Comparison of ENCODE assay signal across 27 mouse cellular contexts in genomic region chr3:122446678-122447077, GRCm38 (mm10).
"Had no signal": no experiment of that assay in that cellular context is flagged by ENCODE, and none has a peak within 500 bp of the region (broad histone marks: within the 10 kb centered on the region; RNA-seq: fewer than 3 reads in every experiment).

No protein-coding gene starts in this region.

- H3K27me3 ChIP-seq: heart, embryonic 13.5 days; heart, embryonic 15.5 days; hindbrain, embryonic 13.5 days; hindbrain, embryonic 15.5 days; kidney, embryonic 15.5 days; limb, embryonic 13.5 days; limb, embryonic 15.5 days; liver, embryonic 13.5 days; liver, embryonic 15.5 days had no signal

- H3K9me3 ChIP-seq: heart, embryonic 13.5 days; heart, embryonic 15.5 days; hindbrain, embryonic 13.5 days; hindbrain, embryonic 15.5 days; kidney, embryonic 15.5 days; limb, embryonic 13.5 days; limb, embryonic 15.5 days; liver, embryonic 13.5 days; liver, embryonic 15.5 days had no signal

- H3K9ac ChIP-seq: heart, embryonic 13.5 days; heart, embryonic 15.5 days; hindbrain, embryonic 13.5 days; hindbrain, embryonic 15.5 days; kidney, embryonic 15.5 days; limb, embryonic 13.5 days; limb, embryonic 15.5 days; liver, embryonic 13.5 days; liver, embryonic 15.5 days; liver, postnatal 0 days had no signal

- H3K4me1 ChIP-seq: heart, embryonic 13.5 days; heart, embryonic 15.5 days; hindbrain, embryonic 13.5 days; hindbrain, embryonic 15.5 days; limb, embryonic 13.5 days; limb, embryonic 15.5 days; liver, embryonic 13.5 days; liver, embryonic 15.5 days had no signal

- DNase-seq: gastrocnemius, adult 2 months; gastrocnemius, postnatal 10 days; gastrocnemius, postnatal 25 days; heart, adult 11 months; heart, adult 2 months; heart, postnatal 14 days; heart, postnatal 36 days; kidney, adult 11 months; kidney, adult 2 months; kidney, adult 9 months; kidney, postnatal 14 days; kidney, postnatal 36 days; layer of hippocampus, adult 9-11 months; layer of hippocampus, postnatal 36 days; liver, embryonic 13.5 days; liver, postnatal 0 days had no signal

- H3K27ac ChIP-seq: heart, adult 2 months; heart, embryonic 13.5 days; heart, embryonic 15.5 days; hindbrain, embryonic 13.5 days; hindbrain, embryonic 15.5 days; hindbrain, postnatal 0 days; kidney, embryonic 15.5 days; kidney, postnatal 0 days; left cerebral cortex, adult 2 months; limb, embryonic 13.5 days; limb, embryonic 15.5 days; liver, embryonic 13.5 days; liver, embryonic 15.5 days had no signal

- H3K4me3 ChIP-seq: gastrocnemius, adult 2 months; heart, adult 2 months; heart, embryonic 13.5 days; heart, embryonic 15.5 days; hindbrain, embryonic 13.5 days; hindbrain, embryonic 15.5 days; kidney, embryonic 15.5 days; left cerebral cortex, adult 2 months; limb, embryonic 13.5 days; limb, embryonic 15.5 days; liver, embryonic 13.5 days; liver, embryonic 15.5 days had no signal

- H3K36me3 ChIP-seq: heart, embryonic 13.5 days; heart, embryonic 15.5 days; hindbrain, embryonic 13.5 days; hindbrain, embryonic 15.5 days; kidney, embryonic 15.5 days; limb, embryonic 13.5 days; limb, embryonic 15.5 days; liver, embryonic 15.5 days had no signal
